Mouse (Mus musculus) hindbrain, embryonic 13.5 days (tissue): ENCODE data around the gene Raver2. TPM values are rescaled to one million over a fixed set of nuclear protein-coding genes. Genes with fewer than 3 reads are reported as not detected.

Source experiments
- ATAC-seq: fragments of 200-750 bp; cut with Nextera tagmentation; 2 replicates; pipeline ENCODE4 v1.8.0; 2017; ENCODE audit warnings: moderate TSS enrichment; ENCODE audit not compliant: low FRiP score
- H3K27ac ChIP-seq: fragments of 300-500 bp; sonication (generic); 2 replicates; pipeline ENCODE4 v1.5.1; 2015; ENCODE audit warnings: inconsistent platforms, mild to moderate bottlenecking, moderate library complexity
- H3K27me3 ChIP-seq: fragments of 300-500 bp; sonication (generic); 2 replicates; pipeline ENCODE4 v1.6.1; 2015; ENCODE audit warnings: mild to moderate bottlenecking, inconsistent platforms
- H3K36me3 ChIP-seq: fragments of 300-500 bp; sonication (generic); 2 replicates; pipeline ENCODE4 v1.6.1; 2015; ENCODE audit warnings: mild to moderate bottlenecking, inconsistent platforms
- H3K4me1 ChIP-seq: fragments of 300-500 bp; sonication (generic); replicated peaks from 2 replicates; pipeline ENCODE4 v1.6.1; 2015; ENCODE audit warnings: inconsistent platforms
- H3K4me2 ChIP-seq: fragments of 300-500 bp; sonication (generic); 2 replicates; pipeline ENCODE4 v1.6.1; 2015; ENCODE audit warnings: inconsistent platforms, mild to moderate bottlenecking, moderate library complexity
- H3K4me3 ChIP-seq: fragments of 300-500 bp; sonication (generic); 2 replicates; pipeline ENCODE4 v1.5.1; 2015; ENCODE audit warnings: mild to moderate bottlenecking, inconsistent platforms
- H3K9ac ChIP-seq: fragments of 300-500 bp; sonication (generic); 2 replicates; pipeline ENCODE4 v1.6.1; 2015; ENCODE audit warnings: mild to moderate bottlenecking, inconsistent platforms
- H3K9me3 ChIP-seq: fragments of 300-500 bp; sonication (generic); 2 replicates; pipeline ENCODE4 v1.6.1; 2016; ENCODE audit warnings: inconsistent platforms
- WGBS: fragments of 180-500 bp; shearing (Covaris S2); methylation state at CpG from one replicate; pipeline ENCODE4 v1.1.7; 2015; 5-methylcytosine and 5-hydroxymethylcytosine counted together
- polyA plus RNA-seq: library from polyadenylated mRNA; unstranded; fragments of >200 nt; fragmentation: Nextera tagmentation; extraction: Ambion mirVana; gene quantifications from 2 replicates; pipeline ENCODE4 v1.2.1, GENCODE M21; 2015

Gene Raver2
- polyA plus RNA-seq, 1 experiment from 2014 or later: 5.9 TPM

DNA sequence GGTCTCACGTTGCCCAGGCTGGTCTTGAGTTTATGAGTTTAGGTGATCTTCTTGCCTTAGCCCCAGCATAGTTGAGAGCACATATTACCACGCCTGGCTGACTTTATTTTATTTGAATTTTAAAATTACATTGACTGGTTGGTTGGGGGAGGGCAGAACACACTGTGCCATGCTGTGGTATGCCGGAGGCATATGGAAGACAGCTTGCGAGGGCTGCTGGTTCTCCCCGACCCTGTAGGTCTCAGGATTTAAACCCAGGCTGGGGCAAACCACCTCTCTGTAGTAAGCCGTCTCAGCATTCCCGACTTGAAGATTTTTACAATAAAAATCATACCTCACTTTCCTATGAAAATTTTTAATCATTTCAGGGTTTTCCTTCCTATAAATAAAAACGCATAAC lies 66.2 kb downstream of the Raver2 start:
- no peak for ATAC-seq
- Histone ChIP-seq H3K4me3 (no peak overlapping the region), H3K9me3 (no peaks in the 10 kb centered on the region), H3K4me2 (no peak overlapping the region), H3K27ac (no peak overlapping the region), H3K9ac (no peak overlapping the region), H3K36me3 (peaks cover 5% of the 10 kb centered on the region; the same call in 1 of the 2 replicates), H3K27me3 (no peaks in the 10 kb centered on the region), H3K4me1 (peaks cover 3% of the 10 kb centered on the region; the same call in 1 of the 2 replicates)
- 82% methylated on average over 8 of the region's 8 CpGs for WGBS

DNA sequence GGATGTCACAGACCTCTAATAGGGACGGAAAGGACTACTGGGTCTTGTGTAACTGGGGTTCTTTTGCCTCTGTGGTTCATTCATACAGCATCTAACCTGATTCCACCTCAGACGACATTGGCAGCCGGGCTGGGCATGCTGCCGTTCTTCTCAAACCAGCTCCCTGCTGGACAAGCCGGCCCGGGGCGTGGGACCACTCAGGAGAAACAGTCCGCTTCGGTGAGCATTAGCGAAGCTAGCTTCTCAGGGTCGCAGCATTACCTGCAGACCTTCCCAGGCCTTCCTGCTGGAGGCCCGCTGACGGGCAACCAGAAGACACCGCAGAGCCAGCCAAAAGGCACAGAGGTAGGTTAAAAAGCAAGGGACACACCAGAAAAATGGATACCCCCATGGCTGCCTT lies 67.1 kb downstream of the Raver2 start:
- H3K9ac ChIP-seq: no peak overlapping the region
- no peak for ATAC-seq
- no peaks in the 10 kb centered on the region for H3K27me3 ChIP-seq
- H3K4me2 ChIP-seq: no peak overlapping the region
- H3K27ac ChIP-seq: no peak overlapping the region
- H3K4me1 ChIP-seq: peaks cover 3% of the 10 kb centered on the region; the same call in 1 of the 2 replicates
- 90% methylated on average over 14 of the region's 14 CpGs for WGBS
- H3K4me3 ChIP-seq: no peak overlapping the region
- H3K36me3 ChIP-seq: peaks cover 5% of the 10 kb centered on the region; the same call in 1 of the 2 replicates
- H3K9me3 ChIP-seq: no peaks in the 10 kb centered on the region

DNA sequence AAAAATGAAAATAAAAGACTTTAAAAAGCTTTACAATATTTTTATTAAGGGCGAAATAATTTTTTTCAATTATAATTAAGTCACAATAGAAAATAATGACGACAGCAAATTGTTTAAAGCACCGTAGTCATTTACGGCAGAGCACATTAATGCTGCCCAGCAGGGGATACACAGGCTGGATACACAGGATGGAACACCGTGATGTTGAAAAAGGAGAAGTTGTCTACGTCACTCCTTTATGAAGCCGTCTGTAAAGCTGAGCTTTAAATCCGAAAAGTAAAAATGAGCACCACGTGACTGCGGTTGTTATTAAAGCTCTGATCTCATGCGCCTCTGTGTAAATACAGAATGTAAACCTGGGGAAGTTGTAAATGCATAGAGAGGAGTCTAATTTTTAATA lies 69.2 kb downstream of the Raver2 start:
- Histone ChIP-seq H3K36me3 (no peaks in the 10 kb centered on the region), H3K4me2 (no peak overlapping the region), H3K27me3 (no peaks in the 10 kb centered on the region), H3K4me3 (no peak overlapping the region), H3K9ac (no peak overlapping the region), H3K9me3 (no peaks in the 10 kb centered on the region), H3K4me1 (no peaks in the 10 kb centered on the region; the same call in 1 of the 2 replicates), H3K27ac (no peak overlapping the region)
- 81% methylated on average over 11 of the region's 11 CpGs for WGBS
- ATAC-seq: no peak

DNA sequence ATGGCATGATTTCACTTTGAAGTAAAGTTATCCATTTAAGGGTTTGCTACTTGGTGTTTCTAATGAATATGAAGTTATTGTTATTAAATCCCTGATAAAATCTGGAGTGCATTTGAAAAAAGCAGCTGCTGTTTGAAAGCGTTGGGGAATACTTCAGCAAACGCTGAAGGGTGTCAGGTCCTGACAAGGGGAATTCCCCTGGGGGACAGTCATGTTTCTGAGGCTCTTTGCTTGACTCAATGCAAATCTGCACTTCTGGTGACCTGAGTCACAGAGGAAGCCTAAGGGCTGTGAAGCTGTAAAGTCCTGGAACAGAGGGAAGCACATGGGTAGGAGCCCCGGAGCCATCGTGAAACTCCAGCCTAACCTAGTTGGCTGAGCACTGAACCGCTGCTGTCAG lies 73.0 kb downstream of the Raver2 start:
- no peak overlapping the region for H3K9ac ChIP-seq
- H3K4me1 ChIP-seq: peaks cover 11% of the 10 kb centered on the region
- ATAC-seq: no peak
- no peak overlapping the region for H3K4me3 ChIP-seq
- H3K9me3 ChIP-seq: no peaks in the 10 kb centered on the region
- whole genome bisulfite sequencing: 84% methylated on average over 5 of the region's 5 CpGs
- no peak overlapping the region for H3K27ac ChIP-seq
- no peaks in the 10 kb centered on the region for H3K36me3 ChIP-seq
- H3K4me2 ChIP-seq: no peak overlapping the region
- no peaks in the 10 kb centered on the region for H3K27me3 ChIP-seq

DNA sequence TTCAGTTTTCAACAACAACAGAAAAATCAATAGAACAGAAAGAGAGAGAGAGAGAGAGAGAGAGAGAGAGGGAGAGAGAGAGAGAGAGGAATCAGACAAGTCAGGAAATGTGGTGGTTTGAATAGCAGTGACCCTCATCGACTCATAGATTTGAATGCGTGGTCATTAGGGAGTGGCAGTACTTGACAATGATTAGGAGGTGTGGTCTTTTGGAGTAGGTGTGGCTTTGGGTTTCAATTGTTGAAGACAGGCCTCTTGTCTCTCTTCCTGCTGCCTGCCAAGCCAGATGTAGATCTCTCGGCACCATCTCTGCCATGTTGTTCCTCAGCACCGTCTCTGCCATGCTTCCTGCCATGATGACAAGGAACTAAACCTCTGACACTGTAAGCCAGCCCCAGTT lies 75.1 kb downstream of the Raver2 start:
- WGBS: 61% methylated on average over 4 of the region's 4 CpGs
- H3K36me3 ChIP-seq: peaks cover 3% of the 10 kb centered on the region; the same call in 1 of the 2 replicates
- no peak for ATAC-seq

DNA sequence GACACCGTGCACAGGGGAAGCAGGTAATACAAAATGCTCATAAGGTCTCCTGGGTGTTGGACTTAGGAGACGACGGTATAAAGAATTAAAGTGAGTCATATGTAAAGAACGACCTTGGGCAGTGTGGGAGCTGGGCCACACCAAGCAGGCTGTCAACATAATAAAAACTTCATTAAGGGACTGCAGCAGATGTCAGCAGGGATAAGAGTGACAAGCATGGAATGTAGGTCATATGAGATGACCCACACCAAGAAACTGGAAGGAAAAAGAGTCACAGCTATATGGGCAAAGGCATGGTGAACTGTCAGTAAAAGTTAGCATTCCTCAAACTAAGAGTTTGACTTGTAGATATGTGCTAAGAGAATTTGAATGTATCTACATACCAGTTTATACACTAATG lies 75.6 kb downstream of the Raver2 start:
- Histone ChIP-seq H3K27me3 (no peaks in the 10 kb centered on the region), H3K4me2 (no peak overlapping the region), H3K27ac (no peak overlapping the region), H3K4me1 (peaks cover 11% of the 10 kb centered on the region), H3K4me3 (no peak overlapping the region), H3K36me3 (peaks cover 3% of the 10 kb centered on the region; the same call in 1 of the 2 replicates), H3K9ac (no peak overlapping the region), H3K9me3 (no peaks in the 10 kb centered on the region)
- no peak for ATAC-seq
- WGBS: 59% methylated on average over 4 of the region's 4 CpGs

More for the DNA sequence above, 75.1 kb downstream of the Raver2 start:
- H3K27ac ChIP-seq: no peak overlapping the region
- no peaks in the 10 kb centered on the region for H3K27me3 ChIP-seq
- H3K9me3 ChIP-seq: no peaks in the 10 kb centered on the region
- H3K9ac ChIP-seq: no peak overlapping the region
- no peak overlapping the region for H3K4me2 ChIP-seq
- peaks cover 11% of the 10 kb centered on the region for H3K4me1 ChIP-seq
- H3K4me3 ChIP-seq: no peak overlapping the region

DNA sequence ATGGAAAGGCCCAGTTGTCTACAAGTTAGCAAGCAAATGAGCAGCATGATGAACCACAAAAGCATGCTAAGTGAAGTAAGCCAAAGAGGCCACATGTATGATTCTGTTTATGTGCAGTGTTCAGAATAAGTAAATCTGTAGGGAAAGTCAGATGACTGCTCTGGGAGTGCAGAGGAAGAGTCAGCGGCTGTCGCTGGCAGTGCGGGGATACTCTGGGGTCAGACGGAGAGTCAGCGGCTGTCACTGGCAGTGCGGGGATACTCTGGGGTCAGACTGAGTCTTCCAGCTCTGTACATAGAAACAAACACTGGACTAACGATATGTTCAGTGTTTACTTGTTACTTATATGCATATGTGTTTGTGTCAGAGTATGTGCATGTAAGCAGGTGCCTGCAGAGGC lies 76.0 kb downstream of the Raver2 start:
- peaks cover 11% of the 10 kb centered on the region for H3K4me1 ChIP-seq

DNA sequence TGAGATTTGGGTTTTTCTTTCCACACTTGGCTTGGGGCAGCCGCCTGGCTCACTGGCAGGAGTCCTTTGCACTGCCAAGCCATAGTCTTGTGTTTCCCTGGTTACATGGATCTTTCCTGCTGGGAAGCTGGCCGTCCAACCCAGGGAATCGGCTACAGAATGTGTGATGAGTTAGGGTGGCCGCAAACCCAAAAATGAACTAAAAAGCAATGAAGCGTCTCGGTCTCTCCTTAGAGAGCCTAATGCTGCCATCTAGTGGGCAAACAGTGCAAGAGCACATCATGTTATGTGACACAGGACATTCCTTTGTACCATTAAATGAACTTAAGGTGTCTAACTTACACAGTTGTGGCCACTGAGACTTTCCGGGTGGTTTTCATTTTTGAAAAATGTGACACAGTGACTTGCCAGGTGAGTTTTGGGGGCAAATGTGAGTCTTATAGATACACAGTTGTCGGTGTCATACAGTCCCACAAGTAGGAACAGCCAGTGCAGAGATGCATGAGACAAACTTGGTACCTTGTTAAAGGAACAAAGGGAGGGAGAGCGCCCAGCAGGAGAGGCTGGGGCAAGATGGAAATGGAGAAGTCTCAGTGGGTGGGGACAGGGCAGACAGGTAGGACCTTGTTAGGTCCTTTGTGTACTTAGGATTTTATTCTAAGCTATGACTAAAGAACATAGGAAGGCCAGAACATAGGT lies 77.4 kb downstream of the Raver2 start:
- no peak overlapping the region for H3K27ac ChIP-seq
- H3K9ac ChIP-seq: 0 out of 2 replicates have a peak overlapping the region, but pooled peaks have one; percentile 30

More for the DNA sequence above, 76.0 kb downstream of the Raver2 start:
- Histone ChIP-seq H3K27ac (no peak overlapping the region), H3K4me3 (no peak overlapping the region), H3K9me3 (no peaks in the 10 kb centered on the region), H3K27me3 (no peaks in the 10 kb centered on the region), H3K9ac (no peak overlapping the region), H3K36me3 (peaks cover 3% of the 10 kb centered on the region; the same call in 1 of the 2 replicates), H3K4me2 (no peak overlapping the region)
- WGBS: 70% methylated on average over 7 of the region's 7 CpGs
- no peak for ATAC-seq

DNA sequence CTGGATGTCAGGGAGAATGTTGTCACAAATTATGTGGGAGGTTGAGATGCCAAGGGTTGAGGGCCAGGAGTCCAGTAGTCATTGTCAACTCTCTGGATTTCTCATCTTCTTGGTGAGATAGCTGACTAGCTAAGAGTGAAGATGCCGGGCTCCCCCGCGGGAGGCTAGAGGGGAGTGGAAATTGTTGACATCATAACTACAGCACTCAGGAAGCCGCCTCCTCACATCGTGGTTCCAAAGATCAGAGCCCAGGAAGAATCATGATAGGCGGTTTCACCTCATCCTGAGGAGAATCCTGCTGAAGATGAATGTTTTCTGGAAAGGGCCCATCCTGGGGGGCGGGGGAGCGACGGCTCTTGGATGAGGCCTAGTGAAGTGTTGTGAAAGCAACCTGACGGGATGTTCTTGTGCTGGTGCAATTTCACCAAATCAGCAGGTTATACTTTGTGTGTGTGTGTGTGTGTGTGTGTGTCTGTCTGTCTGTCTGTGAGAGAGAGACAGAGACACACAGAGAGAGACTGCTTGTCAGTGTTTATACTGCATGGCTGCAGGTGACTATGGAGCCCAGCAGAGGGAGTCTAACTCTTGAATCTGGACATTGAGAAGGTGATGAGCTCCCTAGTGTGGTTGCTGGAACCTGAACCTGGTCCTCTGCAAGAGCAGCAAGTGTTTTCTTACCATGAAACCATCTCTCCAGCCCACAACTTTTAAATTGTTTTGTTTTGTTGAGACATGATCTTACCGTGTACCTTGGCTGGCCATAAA lies 78.3 kb downstream of the Raver2 start:
- H3K9ac ChIP-seq: no peak overlapping the region
- H3K36me3 ChIP-seq: peaks cover 6% of the 10 kb centered on the region; the same call in 1 of the 2 replicates
- no peaks in the 10 kb centered on the region for H3K27me3 ChIP-seq
- H3K4me1 ChIP-seq: peaks cover 11% of the 10 kb centered on the region
- no peak for ATAC-seq
- 92% methylated on average over 11 of the region's 11 CpGs for WGBS
- no peak overlapping the region for H3K27ac ChIP-seq
- no peak overlapping the region for H3K4me3 ChIP-seq
- no peak overlapping the region for H3K4me2 ChIP-seq
- H3K9me3 ChIP-seq: no peaks in the 10 kb centered on the region

More for the DNA sequence above, 77.4 kb downstream of the Raver2 start:
- Histone ChIP-seq H3K9me3 (no peaks in the 10 kb centered on the region), H3K4me1 (peaks cover 11% of the 10 kb centered on the region), H3K4me3 (no peak overlapping the region), H3K4me2 (peak overlapping the region; percentile 22; the same call in 1 of the 2 replicates), H3K27me3 (no peaks in the 10 kb centered on the region), H3K36me3 (peaks cover 6% of the 10 kb centered on the region; the same call in 1 of the 2 replicates)
- ATAC-seq: peak; percentile 77
- 24% methylated on average over 9 of the region's 9 CpGs for WGBS

DNA sequence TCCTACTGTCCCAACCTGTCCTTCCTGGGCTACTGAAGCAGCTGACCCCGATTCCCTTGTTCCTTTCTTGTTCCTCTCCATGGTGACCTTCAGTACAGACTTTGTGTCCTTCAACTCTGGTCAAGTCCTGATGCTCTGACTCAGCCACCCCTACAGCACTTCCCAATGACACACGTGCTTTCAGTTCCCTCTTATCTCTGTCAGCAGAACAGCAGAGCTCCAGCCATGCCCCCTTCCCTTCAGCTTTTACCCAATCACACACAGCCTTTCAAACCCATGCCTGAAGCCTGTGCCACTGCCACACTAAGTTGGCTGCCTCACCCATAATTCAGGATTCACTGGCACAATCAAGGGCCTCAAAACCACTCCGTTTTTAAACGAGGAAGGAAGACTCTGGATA lies 86.8 kb downstream of the Raver2 start:
- Histone ChIP-seq H3K36me3 (peaks cover 73% of the 10 kb centered on the region), H3K9ac (no peak overlapping the region), H3K27ac (no peak overlapping the region), H3K4me2 (no peak overlapping the region), H3K4me3 (no peak overlapping the region), H3K4me1 (no peaks in the 10 kb centered on the region), H3K9me3 (no peaks in the 10 kb centered on the region), H3K27me3 (no peaks in the 10 kb centered on the region)
- 89% methylated on average over 4 of the region's 4 CpGs for WGBS
- ATAC-seq: no peak

DNA sequence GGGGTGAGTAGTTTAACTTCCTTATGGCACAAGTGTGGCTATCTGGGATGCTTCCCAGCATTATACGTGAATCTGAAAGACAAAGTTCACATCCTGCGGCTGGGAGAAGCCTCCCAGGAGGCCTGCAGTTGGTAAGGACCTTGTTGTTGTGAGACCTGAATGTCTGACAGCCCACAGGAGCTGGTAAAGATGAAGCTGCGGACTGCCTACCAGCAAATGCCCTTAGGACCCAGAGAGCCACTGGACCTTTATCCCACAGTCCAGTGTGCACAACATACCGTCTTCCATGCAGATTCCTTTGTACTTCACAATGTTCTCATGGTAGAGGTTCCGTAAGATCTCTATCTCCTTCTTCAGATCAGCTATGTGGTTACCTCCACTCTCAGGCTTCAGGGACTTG lies 88.7 kb downstream of the Raver2 start:
- 94% methylated on average over 5 of the region's 5 CpGs for WGBS

DNA sequence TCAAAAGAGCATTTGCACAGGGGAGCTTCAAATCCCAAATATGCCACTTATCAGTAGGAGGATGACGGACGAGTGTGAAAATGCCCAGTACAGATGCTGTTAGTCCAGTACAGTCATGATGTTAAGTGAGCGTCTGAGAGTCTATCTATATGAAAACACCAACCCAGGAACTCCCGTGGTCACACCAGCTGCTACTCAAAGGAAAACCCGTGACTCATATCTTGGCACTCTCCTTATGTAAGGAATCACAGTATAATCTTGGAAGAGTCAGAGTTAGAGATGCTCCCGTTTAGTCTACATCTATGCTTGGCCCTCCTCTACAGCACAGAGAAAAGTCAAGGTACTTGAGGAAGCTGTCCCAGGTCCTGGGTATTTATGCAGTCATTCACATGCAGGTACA lies 89.5 kb downstream of the Raver2 start:
- Histone ChIP-seq H3K9ac (no peak overlapping the region), H3K27me3 (no peaks in the 10 kb centered on the region), H3K27ac (no peak overlapping the region), H3K9me3 (no peaks in the 10 kb centered on the region), H3K36me3 (peaks cover 82% of the 10 kb centered on the region), H3K4me1 (no peaks in the 10 kb centered on the region), H3K4me3 (no peak overlapping the region), H3K4me2 (no peak overlapping the region)
- ATAC-seq: no peak
- WGBS: 90% methylated on average over 6 of the region's 6 CpGs

More for the DNA sequence above, 88.7 kb downstream of the Raver2 start:
- Histone ChIP-seq H3K9ac (no peak overlapping the region), H3K4me3 (no peak overlapping the region), H3K4me2 (no peak overlapping the region), H3K4me1 (no peaks in the 10 kb centered on the region), H3K9me3 (no peaks in the 10 kb centered on the region), H3K27me3 (no peaks in the 10 kb centered on the region), H3K27ac (no peak overlapping the region), H3K36me3 (peaks cover 80% of the 10 kb centered on the region)
- no peak for ATAC-seq
